Mouse (Mus musculus) limb, embryonic 13.5 days (tissue): ENCODE measurements at regions not wholly inside any gene's neighbourhood (a gene's known extent, or its start where the extent isn't known, plus 50 kb on each side); places are given as distances from the start of the nearest gene placed in this dataset.

Source experiments
- ATAC-seq: fragments of 200-750 bp; cut with Nextera tagmentation; 2 replicates; pipeline ENCODE4 v1.8.0; 2017; ENCODE audit warnings: low read depth, moderate number of reproducible peaks, moderate TSS enrichment; ENCODE audit not compliant: low FRiP score
- H3K27ac ChIP-seq: fragments of 300-500 bp; sonication (generic); 2 replicates; pipeline ENCODE4 v1.5.1; 2015; ENCODE audit warnings: inconsistent platforms, mild to moderate bottlenecking, moderate library complexity
- H3K27me3 ChIP-seq: fragments of 300-500 bp; sonication (generic); 2 replicates; pipeline ENCODE4 v1.6.1; 2015; ENCODE audit warnings: mild to moderate bottlenecking, inconsistent platforms
- H3K36me3 ChIP-seq: fragments of 300-500 bp; sonication (generic); 2 replicates; pipeline ENCODE4 v1.6.1; 2015; ENCODE audit warnings: inconsistent platforms, mild to moderate bottlenecking, moderate library complexity
- H3K4me1 ChIP-seq: fragments of 300-500 bp; sonication (generic); 2 replicates; pipeline ENCODE4 v1.6.1; 2015; ENCODE audit warnings: inconsistent platforms
- H3K4me2 ChIP-seq: fragments of 300-500 bp; sonication (generic); replicated peaks from 2 replicates; pipeline ENCODE4 v1.6.1; 2015; ENCODE audit warnings: inconsistent platforms, mild to moderate bottlenecking, moderate library complexity
- H3K4me3 ChIP-seq: fragments of 300-500 bp; sonication (generic); 2 replicates; pipeline ENCODE4 v1.5.1; 2015; ENCODE audit warnings: moderate library complexity, mild to moderate bottlenecking, inconsistent platforms
- H3K9ac ChIP-seq: fragments of 300-500 bp; sonication (generic); 2 replicates; pipeline ENCODE4 v1.6.1; 2015; ENCODE audit warnings: mild to moderate bottlenecking, inconsistent platforms
- H3K9me3 ChIP-seq: fragments of 300-500 bp; sonication (generic); 2 replicates; pipeline ENCODE4 v1.6.1; 2016; ENCODE audit warnings: inconsistent platforms
- WGBS: fragments of 180-500 bp; shearing (Covaris S2); methylation state at CpG from one replicate; pipeline ENCODE4 v1.1.7; 2015; 5-methylcytosine and 5-hydroxymethylcytosine counted together

GRCm38 (mm10) chr1:184351760-184352159, 317.7 kb upstream of the 1700056E22Rik start:
- Histone ChIP-seq H3K27me3 (peaks cover 9% of the 10 kb centered on the region; the same call in 1 of the 2 replicates), H3K4me3 (no peak overlapping the region), H3K4me2 (no peak overlapping the region), H3K9me3 (no peaks in the 10 kb centered on the region), H3K36me3 (no peaks in the 10 kb centered on the region), H3K27ac (no peak overlapping the region), H3K9ac (no peak overlapping the region), H3K4me1 (peaks cover 10% of the 10 kb centered on the region)
- 78% methylated on average over 5 of the region's 5 CpGs for WGBS
- ATAC-seq: no peak

- WGBS: 69% methylated on average over 2 of the region's 2 CpGs
- Histone ChIP-seq H3K4me2 (no peak overlapping the region), H3K36me3 (no peaks in the 10 kb centered on the region), H3K4me3 (no peak overlapping the region), H3K9me3 (no peaks in the 10 kb centered on the region), H3K4me1 (peaks cover 10% of the 10 kb centered on the region; the same call in 1 of the 2 replicates), H3K9ac (no peak overlapping the region), H3K27ac (no peak overlapping the region), H3K27me3 (0 out of 2 replicates have a peak, but pooled peaks cover 6% of the 10 kb centered on the region)
- no peak for ATAC-seq
Measured at GRCm38 (mm10) chr1:184344829-184345228, 310.7 kb upstream of the 1700056E22Rik start.

GRCm38 (mm10) chr1:184335952-184336351, 301.9 kb upstream of the 1700056E22Rik start:
- no peak overlapping the region for H3K4me3 ChIP-seq
- H3K4me1 ChIP-seq: peaks cover 27% of the 10 kb centered on the region
- no peak overlapping the region for H3K4me2 ChIP-seq
- H3K27ac ChIP-seq: no peak overlapping the region
- no peak for ATAC-seq
- peaks cover 5% of the 10 kb centered on the region; the same call in 1 of the 2 replicates for H3K27me3 ChIP-seq
- no peaks in the 10 kb centered on the region for H3K9me3 ChIP-seq
- WGBS: 70% methylated on average over 3 of the region's 3 CpGs
- no peak overlapping the region for H3K9ac ChIP-seq
- no peaks in the 10 kb centered on the region for H3K36me3 ChIP-seq

- no peaks in the 10 kb centered on the region for H3K9me3 ChIP-seq
- H3K4me1 ChIP-seq: peaks cover 24% of the 10 kb centered on the region
- ATAC-seq: 0 out of 2 replicates have a peak, but pooled peaks have one; percentile 72
- WGBS: 15% methylated on average over 6 of the region's 6 CpGs
- no peak overlapping the region for H3K27ac ChIP-seq
- H3K27me3 ChIP-seq: peaks cover 5% of the 10 kb centered on the region; the same call in 1 of the 2 replicates
- H3K4me2 ChIP-seq: no peak overlapping the region
- H3K36me3 ChIP-seq: no peaks in the 10 kb centered on the region
- no peak overlapping the region for H3K4me3 ChIP-seq
- H3K9ac ChIP-seq: no peak overlapping the region
Measured at GRCm38 (mm10) chr1:184335281-184335680, 301.2 kb upstream of the 1700056E22Rik start.

GRCm38 (mm10) chr1:184334818-184335217, 300.7 kb upstream of the 1700056E22Rik start:
- H3K36me3 ChIP-seq: no peaks in the 10 kb centered on the region
- ATAC-seq: no peak
- H3K4me2 ChIP-seq: no peak overlapping the region
- H3K4me1 ChIP-seq: peaks cover 24% of the 10 kb centered on the region
- no peak overlapping the region for H3K9ac ChIP-seq
- H3K9me3 ChIP-seq: no peaks in the 10 kb centered on the region
- H3K27me3 ChIP-seq: peaks cover 5% of the 10 kb centered on the region; the same call in 1 of the 2 replicates
- WGBS: 17% methylated on average over 5 of the region's 5 CpGs
- H3K27ac ChIP-seq: peak overlapping the region; percentile 70
- H3K4me3 ChIP-seq: no peak overlapping the region

GRCm38 (mm10) chr1:184333086-184333485, 299.0 kb upstream of the 1700056E22Rik start:
- peaks cover 29% of the 10 kb centered on the region for H3K4me1 ChIP-seq
- H3K9me3 ChIP-seq: no peaks in the 10 kb centered on the region
- H3K27ac ChIP-seq: no peak overlapping the region
- H3K4me3 ChIP-seq: no peak overlapping the region
- peaks cover 3% of the 10 kb centered on the region; the same call in 1 of the 2 replicates for H3K27me3 ChIP-seq
- 79% methylated on average over 5 of the region's 5 CpGs for WGBS
- no peak overlapping the region for H3K4me2 ChIP-seq
- ATAC-seq: no peak
- no peak overlapping the region for H3K9ac ChIP-seq
- H3K36me3 ChIP-seq: no peaks in the 10 kb centered on the region

- 80% methylated on average over 11 of the region's 11 CpGs for WGBS
- Histone ChIP-seq H3K27me3 (no peaks in the 10 kb centered on the region), H3K9ac (no peak overlapping the region), H3K4me2 (no peak overlapping the region), H3K27ac (no peak overlapping the region), H3K4me3 (no peak overlapping the region), H3K36me3 (no peaks in the 10 kb centered on the region), H3K9me3 (no peaks in the 10 kb centered on the region), H3K4me1 (peaks cover 32% of the 10 kb centered on the region)
- ATAC-seq: no peak
Measured at GRCm38 (mm10) chr1:184330516-184331350, 296.6 kb upstream of the 1700056E22Rik start.

GRCm38 (mm10) chr1:184326191-184326590, 292.1 kb upstream of the 1700056E22Rik start:
- no peak overlapping the region for H3K9ac ChIP-seq
- 77% methylated on average over 3 of the region's 3 CpGs for WGBS
- H3K4me1 ChIP-seq: peaks cover 12% of the 10 kb centered on the region; the same call in 1 of the 2 replicates
- H3K4me2 ChIP-seq: no peak overlapping the region
- H3K27ac ChIP-seq: no peak overlapping the region
- no peaks in the 10 kb centered on the region for H3K27me3 ChIP-seq
- H3K36me3 ChIP-seq: no peaks in the 10 kb centered on the region
- no peaks in the 10 kb centered on the region for H3K9me3 ChIP-seq
- no peak overlapping the region for H3K4me3 ChIP-seq
- no peak for ATAC-seq

- Histone ChIP-seq H3K4me3 (no peak overlapping the region), H3K9ac (no peak overlapping the region), H3K9me3 (no peaks in the 10 kb centered on the region), H3K4me2 (no peak overlapping the region), H3K27me3 (no peaks in the 10 kb centered on the region), H3K27ac (no peak overlapping the region), H3K36me3 (no peaks in the 10 kb centered on the region), H3K4me1 (peaks cover 26% of the 10 kb centered on the region)
- no peak for ATAC-seq
- WGBS: 84% methylated on average over 2 of the region's 2 CpGs
Measured at GRCm38 (mm10) chr1:184324234-184324633, 290.1 kb upstream of the 1700056E22Rik start.

GRCm38 (mm10) chr1:184320521-184321177, 286.5 kb upstream of the 1700056E22Rik start:
- Histone ChIP-seq H3K9ac (no peak overlapping the region), H3K27ac (no peak overlapping the region), H3K9me3 (no peaks in the 10 kb centered on the region), H3K4me1 (peaks cover 13% of the 10 kb centered on the region), H3K4me2 (no peak overlapping the region), H3K4me3 (no peak overlapping the region), H3K27me3 (no peaks in the 10 kb centered on the region), H3K36me3 (no peaks in the 10 kb centered on the region)
- 21% methylated on average over 3 of the region's 3 CpGs for WGBS
- ATAC-seq: no peak

- 87% methylated on average over 19 of the region's 19 CpGs for WGBS
- no peak overlapping the region for H3K4me3 ChIP-seq
- no peak overlapping the region for H3K27ac ChIP-seq
- 0 out of 2 replicates have a peak, but pooled peaks cover 4% of the 10 kb centered on the region for H3K27me3 ChIP-seq
- no peak overlapping the region for H3K9ac ChIP-seq
- no peaks in the 10 kb centered on the region for H3K36me3 ChIP-seq
- 0 out of 2 replicates have a peak, but pooled peaks cover 7% of the 10 kb centered on the region for H3K4me1 ChIP-seq
- H3K4me2 ChIP-seq: no peak overlapping the region
- no peaks in the 10 kb centered on the region for H3K9me3 ChIP-seq
- ATAC-seq: no peak
Measured at GRCm38 (mm10) chr1:184310185-184310815, 276.2 kb upstream of the 1700056E22Rik start.

GRCm38 (mm10) chr1:184304813-184305212, 270.7 kb upstream of the 1700056E22Rik start:
- WGBS: 39% methylated on average over 4 of the region's 4 CpGs
- no peak overlapping the region for H3K9ac ChIP-seq
- H3K4me1 ChIP-seq: peaks cover 26% of the 10 kb centered on the region
- H3K4me3 ChIP-seq: no peak overlapping the region
- H3K27ac ChIP-seq: no peak overlapping the region
- 0 out of 2 replicates have a peak, but pooled peaks cover 8% of the 10 kb centered on the region for H3K27me3 ChIP-seq
- H3K4me2 ChIP-seq: no peak overlapping the region
- no peaks in the 10 kb centered on the region for H3K36me3 ChIP-seq
- H3K9me3 ChIP-seq: no peaks in the 10 kb centered on the region
- no peak for ATAC-seq
